Mouse (Mus musculus) limb, embryonic 12.5 days (tissue): ENCODE measurements around the gene Tead1. TPM values are rescaled to one million over a fixed set of nuclear protein-coding genes. Genes with fewer than 3 reads are reported as not detected.
A peak's percentile ranks its signal among the peaks of the same experiment; 100 is the strongest.

Experiments
- ATAC-seq: fragments of 200-750 bp; cut with Nextera tagmentation; 2 replicates; pipeline ENCODE4 v1.8.0; 2017; ENCODE audit warnings: low read depth, moderate TSS enrichment; ENCODE audit not compliant: insufficient number of reproducible peaks, insufficient read depth, low FRiP score, low TSS enrichment
- H3K27ac ChIP-seq: fragments of 300-500 bp; sonication (generic); 2 replicates; pipeline ENCODE4 v1.5.1; 2016; ENCODE audit warnings: mild to moderate bottlenecking, moderate library complexity
- H3K27me3 ChIP-seq: fragments of 300-500 bp; sonication (generic); 2 replicates; pipeline ENCODE4 v1.6.1; 2016; ENCODE audit warnings: mild to moderate bottlenecking, moderate library complexity
- H3K36me3 ChIP-seq: fragments of 300-500 bp; sonication (generic); 2 replicates; pipeline ENCODE4 v1.6.1; 2016; ENCODE audit warnings: mild to moderate bottlenecking, moderate library complexity
- H3K4me1 ChIP-seq: fragments of 300-500 bp; sonication (generic); replicated peaks from 2 replicates; pipeline ENCODE4 v1.6.1; 2016
- H3K4me2 ChIP-seq: fragments of 300-500 bp; sonication (generic); 2 replicates; pipeline ENCODE4 v1.6.1; 2016; ENCODE audit warnings: mild to moderate bottlenecking, moderate library complexity
- H3K4me3 ChIP-seq: fragments of 300-500 bp; sonication (generic); replicated peaks from 2 replicates; pipeline ENCODE4 v1.5.1; 2016; ENCODE audit warnings: mild to moderate bottlenecking
- H3K9ac ChIP-seq: fragments of 300-500 bp; sonication (generic); replicated peaks from 2 replicates; pipeline ENCODE4 v1.6.1; 2016; ENCODE audit warnings: mild to moderate bottlenecking, moderate library complexity
- H3K9me3 ChIP-seq: fragments of 300-500 bp; sonication (generic); 2 replicates; pipeline ENCODE4 v1.6.1; 2016; ENCODE audit warnings: mild to moderate bottlenecking, moderate library complexity
- WGBS: fragments of 180-500 bp; shearing (Covaris S2); methylation state at CpG from one replicate; pipeline ENCODE4 v1.1.7; 2016; 5-methylcytosine and 5-hydroxymethylcytosine counted together
- polyA plus RNA-seq: library from polyadenylated mRNA; unstranded; fragments of >200 nt; fragmentation: Nextera tagmentation; extraction: Ambion mirVana; gene quantifications from 2 replicates; pipeline ENCODE4 v1.2.1, GENCODE M21; 2016

The Tead1 gene
- polyA plus RNA-seq, 1 experiment from 2014 or later = 43.6 TPM

DNA sequence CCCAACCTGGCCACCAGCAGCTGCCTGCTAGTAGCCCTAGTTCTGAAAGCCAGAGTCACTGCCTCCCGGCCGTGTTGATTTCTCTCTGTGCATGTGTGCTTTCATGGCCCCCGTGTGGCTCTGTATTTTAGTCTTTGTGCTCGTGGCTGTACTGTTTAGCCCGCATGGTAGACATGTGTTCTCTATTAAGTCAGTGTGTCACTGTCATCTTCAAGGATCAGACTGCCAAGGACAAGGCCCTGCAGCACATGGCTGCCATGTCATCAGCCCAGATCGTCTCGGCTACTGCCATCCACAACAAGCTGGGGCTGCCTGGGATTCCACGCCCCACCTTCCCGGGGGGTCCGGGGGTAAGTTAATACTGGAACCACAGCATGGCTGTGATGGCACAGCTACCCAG, 177.5 kb downstream of the Tead1 start:
- Histone ChIP-seq H3K4me3 (no peak overlapping the region), H3K4me2 (no peak overlapping the region), H3K27ac (no peak overlapping the region), H3K9me3 (no peaks in the 10 kb centered on the region), H3K27me3 (no peaks in the 10 kb centered on the region), H3K9ac (no peak overlapping the region), H3K4me1 (peaks cover 45% of the 10 kb centered on the region), H3K36me3 (peaks cover 30% of the 10 kb centered on the region)
- WGBS = 42% methylated on average over 10 of the region's 10 CpGs
- ATAC-seq = no peak

DNA sequence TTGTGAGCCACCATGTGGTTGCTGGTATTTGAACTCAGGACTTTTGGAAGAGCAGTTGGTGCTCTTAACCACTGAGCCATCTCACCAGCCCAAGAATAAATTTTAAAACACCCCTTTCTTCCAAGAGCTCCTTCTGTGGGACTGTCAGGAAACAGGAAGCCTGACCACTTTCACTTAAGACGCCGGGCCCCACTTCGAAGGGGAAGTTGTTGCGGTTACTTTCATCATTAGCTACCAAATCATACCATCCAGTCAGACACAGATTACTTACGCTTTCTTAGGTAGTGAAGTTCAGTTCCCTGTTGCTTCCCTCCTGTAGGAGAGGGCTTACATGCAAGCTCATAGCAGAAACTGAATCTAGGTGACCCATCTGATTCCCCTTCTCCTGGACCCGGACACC, 180.8 kb downstream of the Tead1 start:
- Histone ChIP-seq H3K9ac (no peak overlapping the region), H3K4me1 (peaks cover 17% of the 10 kb centered on the region), H3K36me3 (peaks cover 61% of the 10 kb centered on the region), H3K9me3 (no peaks in the 10 kb centered on the region), H3K4me3 (no peak overlapping the region), H3K27ac (no peak overlapping the region), H3K27me3 (no peaks in the 10 kb centered on the region), H3K4me2 (no peak overlapping the region)
- no peak for ATAC-seq
- 92% methylated on average over 6 of the region's 6 CpGs for WGBS

DNA sequence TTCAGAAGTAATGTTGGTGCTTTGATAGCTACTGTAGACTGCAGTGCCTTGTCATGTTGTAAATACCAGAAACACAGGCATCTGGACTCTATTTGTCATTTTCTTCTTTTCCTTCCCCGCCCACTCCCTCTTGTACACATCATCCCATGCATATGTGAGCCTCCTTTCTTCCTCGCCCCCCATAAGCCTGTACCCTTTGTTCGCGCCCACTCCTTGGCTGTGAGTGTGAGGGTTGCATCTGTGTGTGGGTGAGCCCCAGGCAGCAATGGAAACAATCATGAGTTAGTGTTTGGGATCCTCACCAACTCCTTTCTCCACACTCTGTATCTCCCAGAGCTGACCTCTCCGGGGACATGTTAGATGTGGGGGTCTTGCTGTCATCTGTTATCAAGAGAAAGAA, 183.0 kb downstream of the Tead1 start:
- Histone ChIP-seq H3K9ac (no peak overlapping the region), H3K9me3 (no peaks in the 10 kb centered on the region), H3K27ac (no peak overlapping the region), H3K27me3 (no peaks in the 10 kb centered on the region), H3K4me2 (no peak overlapping the region), H3K4me1 (peaks cover 10% of the 10 kb centered on the region), H3K36me3 (peaks cover 70% of the 10 kb centered on the region), H3K4me3 (no peak overlapping the region)
- WGBS = 92% methylated on average over 5 of the region's 5 CpGs
- ATAC-seq = no peak

DNA sequence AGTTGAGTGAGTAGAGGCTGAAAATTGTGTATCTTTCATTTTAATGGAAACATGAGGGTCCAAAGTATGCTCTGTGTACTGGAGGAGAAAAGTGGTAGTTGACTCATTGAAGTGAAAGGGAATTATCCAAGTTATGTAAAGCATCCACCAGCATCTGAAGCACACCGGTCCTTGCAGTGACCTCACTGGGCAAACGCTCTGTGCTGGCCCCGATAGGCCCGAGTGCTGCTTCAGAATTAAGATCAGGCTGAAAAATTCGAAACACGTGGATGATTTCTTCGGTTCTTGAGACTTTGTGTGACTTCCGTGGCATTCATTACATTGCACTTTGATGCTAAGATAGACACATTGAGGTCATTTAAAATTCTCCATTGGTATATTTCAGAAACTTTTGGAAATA, 185.1 kb downstream of the Tead1 start:
- H3K4me2 ChIP-seq = no peak overlapping the region
- H3K9me3 ChIP-seq = no peaks in the 10 kb centered on the region
- H3K4me1 ChIP-seq = peaks cover 28% of the 10 kb centered on the region
- no peak overlapping the region for H3K9ac ChIP-seq
- no peak overlapping the region for H3K27ac ChIP-seq
- peaks cover 54% of the 10 kb centered on the region for H3K36me3 ChIP-seq
- H3K4me3 ChIP-seq = no peak overlapping the region
- 94% methylated on average over 8 of the region's 8 CpGs for whole genome bisulfite sequencing
- no peak for ATAC-seq
- H3K27me3 ChIP-seq = no peaks in the 10 kb centered on the region

DNA sequence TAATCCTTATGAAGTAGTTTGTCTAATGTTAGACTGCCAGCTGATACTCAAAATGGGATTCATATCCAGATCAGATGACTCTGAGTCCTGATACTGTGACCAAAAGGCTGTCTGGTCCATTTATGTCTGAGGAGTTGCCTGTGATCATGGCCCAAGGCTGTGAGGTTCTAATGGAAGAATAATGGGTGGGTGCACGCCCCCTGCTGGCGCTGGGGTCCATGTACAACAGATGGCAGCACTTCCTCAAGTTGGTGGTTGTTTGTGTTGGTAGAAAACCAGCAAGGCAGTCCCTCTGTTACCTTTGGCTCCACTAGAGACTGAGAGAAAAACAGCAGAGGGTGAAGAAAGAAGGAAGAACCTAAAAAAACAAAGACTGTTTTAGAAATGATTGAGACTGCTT, 186.6 kb downstream of the Tead1 start:
- peaks cover 48% of the 10 kb centered on the region for H3K36me3 ChIP-seq
- no peak for ATAC-seq
- H3K4me2 ChIP-seq = no peak overlapping the region
- no peak overlapping the region for H3K4me3 ChIP-seq
- no peak overlapping the region for H3K9ac ChIP-seq
- no peaks in the 10 kb centered on the region for H3K9me3 ChIP-seq
- no peak overlapping the region for H3K27ac ChIP-seq
- WGBS = 7% methylated on average over 2 of the region's 2 CpGs
- H3K4me1 ChIP-seq = peaks cover 28% of the 10 kb centered on the region
- H3K27me3 ChIP-seq = 0 out of 2 replicates have a peak, but pooled peaks cover 3% of the 10 kb centered on the region

DNA sequence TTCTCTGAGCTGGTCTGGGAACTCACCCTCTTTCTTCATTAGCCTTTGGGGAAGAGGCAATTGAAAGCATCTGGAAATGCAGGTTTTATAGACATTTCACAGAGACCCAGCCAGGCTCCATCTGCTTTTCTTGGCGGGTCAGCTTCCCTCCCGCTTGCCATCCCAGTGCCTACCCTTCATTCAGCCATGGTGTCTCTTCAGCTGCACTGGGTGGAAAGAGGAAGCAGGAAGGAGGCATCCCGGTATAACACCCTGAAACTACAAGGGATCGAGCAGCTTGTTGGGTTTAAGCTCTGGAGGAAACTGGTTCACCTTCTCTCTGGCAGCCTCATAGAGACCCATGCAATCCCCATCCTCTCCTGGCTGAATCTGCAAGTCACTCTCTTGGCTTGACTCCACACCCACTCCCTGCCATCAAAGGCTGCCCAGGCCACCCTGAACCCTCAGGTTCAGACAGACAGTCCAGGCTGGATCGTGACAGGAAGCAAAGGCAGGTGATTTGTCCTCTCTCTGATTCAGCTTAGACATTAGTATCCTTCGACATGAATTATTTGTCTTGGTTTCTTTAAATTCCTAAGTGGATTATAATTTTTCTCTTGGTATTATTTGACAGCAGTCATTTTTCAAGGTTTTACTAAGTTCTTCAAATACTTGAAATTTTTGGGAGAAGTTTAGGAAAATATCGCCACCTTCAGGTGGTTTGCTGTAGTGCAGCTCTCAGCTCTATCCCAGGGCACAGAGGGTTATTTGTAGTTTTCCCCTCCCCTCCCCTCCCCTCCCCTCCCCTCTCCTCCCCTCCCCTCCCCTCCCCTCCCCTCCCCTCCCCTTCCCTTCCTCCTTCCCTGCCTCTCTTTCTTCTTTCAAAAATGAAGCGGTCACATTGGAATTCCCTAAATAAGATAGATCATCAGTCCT, 189.7 kb downstream of the Tead1 start:
- peak overlapping the region; percentile 78 for H3K27ac ChIP-seq
- H3K36me3 ChIP-seq = peaks cover 34% of the 10 kb centered on the region; the same call in 1 of the 2 replicates
- no peak overlapping the region; the same call in 1 of the 2 replicates for H3K9ac ChIP-seq
- no peak overlapping the region for H3K4me3 ChIP-seq
- H3K4me2 ChIP-seq = peak overlapping the region; percentile 10; the same call in 1 of the 2 replicates
- no peaks in the 10 kb centered on the region for H3K9me3 ChIP-seq
- H3K27me3 ChIP-seq = 0 out of 2 replicates have a peak, but pooled peaks cover 3% of the 10 kb centered on the region
- H3K4me1 ChIP-seq = peaks cover 31% of the 10 kb centered on the region
- WGBS = 21% methylated on average over 8 of the region's 8 CpGs
- no peak; the same call in 1 of the 2 replicates for ATAC-seq

DNA sequence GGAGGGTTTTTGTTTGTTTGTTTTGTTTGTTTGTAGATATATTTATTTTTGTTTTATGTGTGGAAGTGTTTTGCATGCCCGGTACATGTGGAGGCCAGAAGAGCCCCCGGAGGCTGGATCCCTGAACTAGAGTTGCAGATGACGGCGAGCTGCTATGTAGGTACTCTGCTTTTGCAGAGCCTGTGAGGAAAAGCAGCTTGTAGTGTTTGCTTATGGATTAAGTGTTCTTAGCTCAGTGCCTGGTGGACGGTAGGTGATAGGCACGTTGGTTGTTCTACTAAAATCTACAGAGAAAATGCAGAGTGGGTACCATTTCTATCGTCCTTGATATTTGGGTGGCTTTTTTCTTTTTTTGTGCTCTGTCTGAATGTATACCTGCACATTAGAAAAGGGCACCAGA, 192.6 kb downstream of the Tead1 start:
- Histone ChIP-seq H3K4me1 (peaks cover 28% of the 10 kb centered on the region), H3K4me3 (no peak overlapping the region), H3K9ac (no peak overlapping the region), H3K4me2 (no peak overlapping the region), H3K27me3 (0 out of 2 replicates have a peak, but pooled peaks cover 3% of the 10 kb centered on the region), H3K9me3 (no peaks in the 10 kb centered on the region), H3K27ac (no peak overlapping the region), H3K36me3 (peaks cover 47% of the 10 kb centered on the region)
- ATAC-seq = no peak
- WGBS = 91% methylated on average over 7 of the region's 7 CpGs

DNA sequence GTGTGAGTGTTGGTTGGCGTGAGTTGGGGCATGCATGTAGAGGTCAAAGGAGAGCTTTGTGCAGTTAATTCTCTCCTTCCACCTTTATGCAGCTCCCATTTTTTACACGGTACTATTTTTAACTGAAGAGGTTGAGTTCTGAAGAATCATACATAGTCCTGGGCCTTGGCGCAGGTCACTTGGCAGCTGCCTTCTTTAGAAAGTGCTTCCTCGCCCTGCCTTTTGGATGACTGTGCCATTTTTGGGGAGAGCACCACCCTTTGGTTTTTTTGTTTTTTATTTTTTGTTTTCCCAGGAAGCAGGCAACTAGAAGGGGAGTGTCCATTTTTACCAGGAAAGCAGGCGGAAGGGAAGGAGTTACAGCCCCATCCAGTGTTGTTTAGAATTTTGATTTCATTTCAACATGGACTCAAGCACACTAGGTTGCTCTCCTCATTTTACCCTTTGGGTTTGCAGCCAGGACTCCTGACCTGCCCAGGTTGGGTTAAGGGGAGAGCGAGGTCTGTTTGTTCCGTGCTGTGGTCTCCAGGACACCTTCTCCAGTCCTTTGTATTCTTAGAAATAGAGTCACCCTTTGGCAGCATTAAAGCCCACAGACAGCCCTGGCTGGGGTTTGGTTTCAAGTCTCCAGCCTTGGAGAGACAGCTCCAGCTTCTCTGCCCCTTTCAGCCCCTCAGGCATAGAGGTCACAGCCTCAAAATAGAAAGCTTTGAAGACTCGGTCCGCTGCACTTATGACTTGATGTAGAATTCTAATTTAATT, 193.5 kb downstream of the Tead1 start:
- H3K9ac ChIP-seq = no peak overlapping the region
- 85% methylated on average over 9 of the region's 9 CpGs for WGBS
- H3K4me1 ChIP-seq = peaks cover 27% of the 10 kb centered on the region
- H3K27ac ChIP-seq = no peak overlapping the region
- no peak overlapping the region for H3K4me3 ChIP-seq
- H3K27me3 ChIP-seq = 0 out of 2 replicates have a peak, but pooled peaks cover 3% of the 10 kb centered on the region
- no peak for ATAC-seq
- no peak overlapping the region for H3K4me2 ChIP-seq
- no peaks in the 10 kb centered on the region for H3K9me3 ChIP-seq
- H3K36me3 ChIP-seq = peaks cover 48% of the 10 kb centered on the region

DNA sequence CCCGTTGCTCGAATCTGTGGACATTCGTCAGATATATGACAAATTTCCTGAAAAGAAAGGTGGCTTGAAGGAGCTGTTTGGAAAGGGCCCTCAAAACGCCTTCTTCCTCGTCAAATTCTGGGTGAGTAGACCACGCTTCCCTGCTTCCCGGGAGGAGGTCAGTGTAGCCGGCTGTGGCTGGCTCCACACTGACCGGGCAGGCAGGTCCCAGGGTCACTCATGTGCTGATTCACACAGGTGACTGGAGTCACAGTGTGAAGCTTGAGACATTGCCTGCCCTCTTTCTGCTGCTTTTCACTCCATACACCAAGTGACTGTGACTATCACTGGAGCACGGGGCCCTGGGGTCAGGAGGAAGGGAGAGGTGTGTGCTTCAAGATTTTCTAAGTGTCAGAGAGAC, 197.0 kb downstream of the Tead1 start:
- H3K9ac ChIP-seq = no peak overlapping the region
- WGBS = 90% methylated on average over 10 of the region's 10 CpGs
- ATAC-seq = no peak
- H3K27ac ChIP-seq = no peak overlapping the region
- no peaks in the 10 kb centered on the region for H3K9me3 ChIP-seq
- peaks cover 14% of the 10 kb centered on the region for H3K4me1 ChIP-seq
- H3K4me3 ChIP-seq = no peak overlapping the region
- H3K4me2 ChIP-seq = no peak overlapping the region
- H3K36me3 ChIP-seq = peaks cover 59% of the 10 kb centered on the region
- no peaks in the 10 kb centered on the region for H3K27me3 ChIP-seq

DNA sequence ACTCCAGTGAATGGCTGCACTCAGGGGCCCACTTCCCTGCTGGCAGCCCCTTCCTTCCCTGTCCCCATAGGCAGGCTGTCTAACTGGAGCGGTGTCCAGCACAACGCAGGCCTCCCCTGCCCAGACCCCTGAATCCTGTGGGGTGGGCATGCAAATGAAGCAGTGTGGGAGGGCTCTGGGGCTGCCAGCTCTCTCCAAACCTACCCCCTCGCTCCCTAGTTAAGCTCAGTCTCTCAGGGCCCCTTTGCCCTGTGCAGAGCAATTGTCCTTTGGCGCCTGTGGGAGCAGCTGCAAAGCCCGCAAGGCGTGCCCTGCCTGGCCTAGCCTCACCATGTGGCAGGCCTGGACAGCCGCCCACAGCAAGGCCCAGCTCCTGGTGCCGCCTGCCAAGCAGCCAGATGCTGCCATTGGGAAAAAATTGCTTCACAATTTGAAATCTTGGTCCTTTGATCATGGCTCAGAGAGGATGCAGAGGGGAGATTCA, 204.7 kb downstream of the Tead1 start:
- H3K4me1 ChIP-seq = peaks cover 39% of the 10 kb centered on the region
- H3K9ac ChIP-seq = peak overlapping the region; percentile 24; the same call in 1 of the 2 replicates
- peak overlapping the region; percentile 32 for H3K4me2 ChIP-seq
- no peak overlapping the region for H3K4me3 ChIP-seq
- WGBS = 13% methylated on average over 8 of the region's 8 CpGs
- peak overlapping the region; percentile 93 for H3K27ac ChIP-seq
- H3K9me3 ChIP-seq = no peaks in the 10 kb centered on the region
- no peaks in the 10 kb centered on the region for H3K27me3 ChIP-seq
- peak; percentile 87 for ATAC-seq
- H3K36me3 ChIP-seq = no peaks in the 10 kb centered on the region

DNA sequence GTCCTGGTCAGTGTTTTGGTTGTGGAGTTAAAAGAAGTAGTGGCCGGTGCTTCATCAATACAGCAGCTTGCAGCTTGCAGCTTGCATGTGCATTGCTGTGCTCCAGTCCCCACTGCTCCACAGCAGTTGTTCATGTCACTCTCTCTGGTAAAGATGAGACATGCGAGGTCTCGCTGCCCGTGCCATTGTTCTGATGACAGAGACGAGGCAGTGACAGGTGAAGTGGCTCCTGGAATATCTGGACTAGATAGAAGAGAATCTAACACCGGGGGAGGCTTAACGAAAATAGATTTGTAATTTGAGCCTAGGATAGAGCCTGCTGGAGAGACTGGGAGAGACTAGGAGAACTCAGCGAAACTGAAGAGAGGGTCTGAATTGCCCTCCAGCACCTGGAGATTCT, 206.4 kb downstream of the Tead1 start:
- peaks cover 39% of the 10 kb centered on the region for H3K4me1 ChIP-seq
- H3K4me3 ChIP-seq = no peak overlapping the region
- H3K4me2 ChIP-seq = no peak overlapping the region
- no peaks in the 10 kb centered on the region; the same call in 1 of the 2 replicates for H3K36me3 ChIP-seq
- H3K27me3 ChIP-seq = no peaks in the 10 kb centered on the region
- no peak for ATAC-seq
- H3K9me3 ChIP-seq = no peaks in the 10 kb centered on the region
- WGBS = 65% methylated on average over 8 of the region's 8 CpGs
- H3K27ac ChIP-seq = peak overlapping the region; percentile 35; the same call in 1 of the 2 replicates
- H3K9ac ChIP-seq = no peak overlapping the region
